Mouse (Mus musculus) v-Abl transformed pro-B cells (cell line): ENCODE results near the gene Uspl1.
"Not testable (repeated sequence)": the region's sequence is repeated elsewhere in the genome, so short reads cannot be mapped to it uniquely, and the experiment has no call there.

Experiments used
- in situ Hi-C, 2 experiments: fragments of 400-800 bp; cut with MboI; formaldehyde crosslinking; loops; one replicate each; pipeline ENCODE4 v1.15.1; 2025; ENCODE audit not compliant: unreplicated experiment in 2 of 2

Uspl1 gene

DNA sequence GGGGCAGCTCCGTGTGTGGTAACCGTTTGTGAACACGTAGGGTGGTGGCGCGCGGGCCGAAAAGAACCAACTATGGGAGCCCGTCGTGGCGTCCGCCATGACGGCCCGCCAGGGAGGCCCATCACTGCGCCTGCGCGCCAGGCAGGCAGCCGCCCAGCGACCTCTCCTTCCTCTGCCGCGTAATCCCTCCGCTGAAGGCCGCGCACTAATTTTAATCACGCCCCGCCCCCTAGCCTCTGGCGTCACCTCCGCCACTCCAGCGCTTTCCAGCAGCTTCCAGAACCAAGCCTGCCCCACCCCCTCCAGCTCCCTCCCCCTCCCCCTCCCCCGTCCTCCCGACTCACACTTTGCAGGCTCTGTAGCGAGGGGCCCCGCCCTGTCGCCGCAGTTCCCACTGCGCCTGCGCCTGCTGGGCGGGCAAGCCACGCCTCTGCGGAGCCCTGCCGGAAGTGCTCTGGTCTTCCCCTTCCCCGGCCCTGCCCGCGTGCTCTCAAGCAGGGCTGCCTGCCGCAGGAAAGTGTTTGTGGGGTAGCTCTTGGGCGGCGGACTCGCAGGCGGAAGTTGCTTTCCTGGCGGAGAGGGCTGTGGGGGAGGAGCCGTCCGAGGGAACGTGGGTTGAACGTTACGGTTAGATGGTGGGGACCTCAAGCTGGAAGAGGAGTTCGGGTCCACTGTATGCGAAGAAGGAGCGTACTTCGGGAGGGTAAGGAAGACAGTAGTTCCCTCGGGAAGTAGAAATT is at the start of gene Uspl1, which contains the start of gene Hmgb1:
Gene Uspl1, plus strand, starts transcription at position 247 of the 740 bp plus-strand sequence.
Gene Hmgb1, minus strand, starts transcription at position 386 of the 740 bp plus-strand sequence.
- in situ Hi-C loops = loop anchor here (5.0 to 25.0 kb wide), 6 partner anchors 67 to 377 kb away; no protein-coding TSS in a partner anchor

DNA sequence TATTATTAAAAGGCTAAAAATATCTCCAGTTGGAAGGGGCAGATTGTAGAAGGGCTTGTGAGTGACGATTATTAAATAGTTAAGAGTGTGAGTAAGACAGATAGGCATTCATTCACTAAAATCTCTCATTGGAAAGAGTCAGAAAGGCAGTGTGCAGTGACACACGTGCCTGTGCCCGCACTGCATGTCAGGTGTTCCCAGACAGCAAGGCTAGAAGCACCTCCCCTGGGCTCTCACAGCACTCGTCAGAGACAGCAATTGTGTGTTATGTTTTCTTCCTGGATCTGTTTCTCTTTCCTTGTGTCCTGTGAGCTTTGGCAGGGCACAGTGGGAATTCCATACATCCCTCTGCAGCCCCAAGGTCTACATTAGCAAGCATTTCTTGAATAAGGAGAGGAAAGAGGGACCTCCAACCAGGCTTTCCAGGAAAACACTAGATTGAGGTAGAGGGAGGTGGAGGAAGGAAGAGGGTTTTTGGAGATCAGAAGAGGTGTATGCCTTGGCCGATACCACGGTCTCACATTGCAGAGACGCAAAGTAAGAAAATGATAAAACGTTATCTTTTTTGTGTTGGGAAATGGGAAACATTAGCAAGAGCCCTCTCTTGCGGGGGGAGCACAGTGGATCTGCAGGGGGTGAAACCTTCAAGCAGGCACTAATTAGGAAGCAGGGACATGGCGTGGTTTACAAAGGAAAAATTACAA is 49.2 kb upstream of the Uspl1 start:
- in situ Hi-C loops = no loop called here

GRCm38 (mm10) chr5:149135455-149136354 is 48.4 kb upstream of the Uspl1 start:
- in situ Hi-C loops = no loop called here

DNA sequence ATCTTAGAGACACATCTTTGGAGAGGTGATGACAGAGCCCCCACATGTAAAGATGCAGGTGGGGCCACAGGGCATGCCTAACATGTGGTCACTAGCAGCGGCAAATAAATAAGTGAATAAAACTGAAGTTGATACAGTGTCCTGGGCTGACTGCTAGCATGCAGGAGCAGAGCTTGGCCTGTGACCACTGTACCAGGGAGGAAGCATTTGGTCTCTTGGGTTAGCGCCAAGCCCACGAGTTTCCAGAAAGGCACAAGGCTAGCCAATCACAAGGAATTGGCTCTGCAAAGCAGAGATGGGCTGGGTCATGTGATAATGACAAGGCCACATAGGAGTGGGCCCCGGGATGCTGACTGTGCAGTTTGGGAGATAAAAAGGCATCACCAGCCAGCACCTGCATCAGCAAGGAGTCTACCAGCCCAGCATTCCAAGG is 47.2 kb upstream of the Uspl1 start:
- in situ Hi-C loops = no loop called here

GRCm38 (mm10) chr5:149137447-149137846 is 46.7 kb upstream of the Uspl1 start:
- in situ Hi-C loops = no loop called here

DNA sequence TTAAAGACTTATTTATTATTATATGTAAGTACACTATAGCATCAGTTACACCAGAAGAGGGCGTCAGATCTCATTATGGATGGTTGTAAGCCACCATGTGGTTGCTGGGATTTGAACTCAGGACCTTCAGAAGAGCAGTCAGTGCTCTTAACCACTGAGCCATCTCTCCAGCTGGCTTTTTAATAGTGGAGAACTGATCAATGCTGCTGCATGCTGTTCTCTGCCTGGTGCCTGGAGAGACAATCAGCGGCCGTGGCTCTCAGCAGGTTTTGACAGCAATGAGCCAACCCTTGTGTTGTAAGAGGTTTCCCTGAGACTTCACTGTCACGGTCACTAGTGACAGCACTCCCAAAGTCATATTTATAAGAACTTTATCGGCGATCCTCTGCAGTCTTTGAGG is 46.1 kb upstream of the Uspl1 start:
- in situ Hi-C loops = not testable (repeated sequence)

- in situ Hi-C loops = no loop called here
These were observed 43.8 kb upstream of the Uspl1 start for GRCm38 (mm10) chr5:149140336-149140735.

DNA sequence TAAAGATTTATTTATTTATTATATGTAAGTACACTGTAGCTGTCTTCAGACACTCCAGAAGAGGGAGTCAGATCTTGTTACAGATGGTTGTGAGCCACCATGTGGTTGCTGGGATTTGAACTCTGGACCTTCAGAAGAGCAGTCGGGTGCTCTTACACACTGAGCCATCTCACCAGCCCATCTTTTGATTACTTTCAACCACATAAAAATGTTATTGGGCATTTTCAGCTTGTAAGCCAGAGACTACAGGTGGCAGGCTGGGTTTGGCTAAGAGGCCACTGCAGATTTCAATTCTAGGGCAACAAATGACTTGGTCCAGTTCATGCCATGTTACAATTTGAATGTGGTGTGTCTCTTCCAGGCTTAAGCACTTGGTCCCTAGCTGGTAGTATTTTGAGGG is 43.0 kb upstream of the Uspl1 start:
- in situ Hi-C loops = not testable (repeated sequence)

GRCm38 (mm10) chr5:149143766-149144375 is 40.3 kb upstream of the Uspl1 start:
- in situ Hi-C loops = no loop called here

DNA sequence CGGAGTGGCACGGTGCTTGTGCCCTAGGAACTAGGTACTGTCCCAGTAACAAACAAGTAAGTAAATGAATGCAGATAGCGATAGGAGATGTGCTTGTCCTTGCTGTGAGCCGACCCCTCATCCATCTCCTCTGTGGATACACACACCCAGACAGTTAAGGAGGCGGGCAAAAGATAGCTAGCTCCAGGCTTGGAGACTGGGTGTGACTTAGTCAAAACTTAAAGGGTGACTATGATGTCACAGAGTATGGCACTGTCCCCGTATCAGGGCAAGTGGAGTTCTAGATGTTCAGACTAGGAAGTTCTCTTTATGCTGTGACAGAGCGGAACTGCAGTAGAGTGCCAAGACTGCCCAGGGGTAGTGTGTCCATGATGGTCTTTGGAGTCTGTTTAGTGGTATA is 37.5 kb upstream of the Uspl1 start:
- in situ Hi-C loops = no loop called here

GRCm38 (mm10) chr5:149147386-149148000 is 36.7 kb upstream of the Uspl1 start:
- in situ Hi-C loops = no loop called here

GRCm38 (mm10) chr5:149150882-149151281 is 33.3 kb upstream of the Uspl1 start:
- in situ Hi-C loops = no loop called here

DNA sequence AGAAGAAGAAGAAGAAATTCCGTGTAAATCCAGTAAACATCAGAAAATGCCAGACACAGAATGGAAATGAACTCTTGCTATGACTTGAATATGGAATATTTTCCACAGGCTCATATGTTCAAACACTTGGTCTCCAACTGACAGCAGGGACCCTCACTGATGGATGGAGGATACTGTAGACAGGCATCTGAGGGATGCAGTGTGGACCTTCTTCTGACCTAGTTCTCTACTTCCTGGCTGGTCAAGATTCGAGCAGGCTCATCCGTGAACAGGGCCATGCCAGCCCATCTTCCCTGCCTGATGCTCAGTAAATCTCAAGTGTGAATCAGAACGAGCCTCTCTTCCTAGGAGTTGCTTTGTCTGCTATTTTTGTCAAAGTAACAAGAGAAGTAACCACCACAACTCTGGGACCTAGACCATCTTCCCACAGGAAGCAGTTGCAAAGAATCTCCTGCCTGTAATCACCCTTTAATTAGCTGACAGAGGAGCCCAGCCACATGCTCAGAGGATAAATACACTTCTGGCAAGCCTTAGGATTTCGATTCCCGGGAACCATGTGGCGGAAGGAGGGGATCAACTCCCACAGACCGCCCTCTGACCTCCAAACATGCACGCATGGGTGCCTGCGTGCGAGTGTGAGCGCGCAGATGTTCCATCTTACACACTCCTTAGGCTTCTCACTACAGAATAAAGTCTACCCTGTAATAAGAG is 31.9 kb upstream of the Uspl1 start:
- in situ Hi-C loops = no loop called here

DNA sequence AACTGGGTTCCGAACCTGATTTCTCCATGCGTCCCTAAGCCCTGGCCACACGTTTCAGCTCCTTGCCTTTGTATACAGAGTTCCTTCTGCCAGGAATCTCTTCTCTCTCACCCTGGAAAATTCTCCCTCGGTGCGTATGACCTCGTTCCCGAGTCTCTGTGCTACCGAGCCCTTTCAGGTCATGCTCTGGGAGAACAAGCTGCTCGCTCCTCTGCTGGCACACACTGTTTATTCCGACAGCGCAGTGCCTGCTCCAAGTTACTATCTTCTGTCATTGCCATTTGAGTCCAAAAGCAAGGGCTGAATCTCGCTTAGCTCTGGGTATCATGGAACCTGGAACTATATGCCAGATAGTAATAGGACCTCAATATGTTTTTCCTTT is 31.4 kb upstream of the Uspl1 start:
- in situ Hi-C loops = no loop called here

DNA sequence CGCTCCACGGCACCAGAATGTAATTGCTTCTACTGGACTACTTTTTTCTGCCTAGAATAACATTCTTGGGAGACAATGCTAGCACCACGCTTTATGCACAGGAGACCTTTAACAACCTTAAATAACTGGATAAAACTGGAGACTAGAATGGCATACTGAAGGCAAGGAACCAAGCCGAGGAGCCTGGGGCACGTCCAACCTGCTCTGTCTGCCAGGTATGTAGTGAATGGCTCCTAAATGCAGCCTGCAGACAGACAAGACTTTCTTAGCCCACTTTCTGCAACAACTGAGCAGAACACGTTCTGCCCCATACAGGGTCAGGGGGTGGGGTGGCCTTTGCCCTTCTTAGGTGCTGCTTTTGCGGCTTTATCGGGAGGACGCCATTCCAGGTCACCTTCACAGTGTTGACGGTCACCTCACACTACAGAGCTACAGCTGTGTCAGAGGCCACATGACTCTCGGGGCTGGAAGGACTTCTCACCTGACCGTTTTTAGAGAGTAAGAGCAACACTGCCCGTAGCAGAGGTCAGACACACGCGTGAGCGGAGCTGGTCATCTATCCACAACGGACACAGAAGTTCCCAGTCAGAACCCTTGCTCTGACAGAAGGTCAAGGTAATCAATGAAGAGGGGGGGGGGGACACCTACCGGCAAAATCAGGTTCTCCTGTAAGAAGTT is 27.1 kb upstream of the Uspl1 start:
- in situ Hi-C loops = no loop called here

- in situ Hi-C loops = no loop called here
These were observed 25.1 kb upstream of the Uspl1 start for GRCm38 (mm10) chr5:149159021-149159420.

GRCm38 (mm10) chr5:149160469-149160868 is 23.7 kb upstream of the Uspl1 start:
- in situ Hi-C loops = no loop called here

DNA sequence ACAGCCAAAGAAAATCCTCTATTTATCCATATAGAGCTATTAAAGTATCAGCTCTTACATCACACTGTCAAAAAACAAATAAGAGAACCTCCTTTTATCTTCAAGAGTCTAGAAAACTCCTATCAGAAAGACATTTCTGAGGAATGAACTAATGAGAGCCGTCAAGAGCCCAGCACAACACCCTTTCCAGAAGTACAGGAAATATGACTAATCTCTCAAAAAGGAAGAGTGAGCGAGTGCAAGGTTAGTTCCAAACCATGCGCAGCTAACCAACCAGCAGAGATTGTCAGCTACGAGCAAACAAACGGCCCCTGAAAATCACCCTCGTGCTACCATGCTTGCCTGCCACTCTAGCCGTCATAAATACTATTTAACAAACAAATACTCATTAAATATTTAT is 21.3 kb upstream of the Uspl1 start:
- in situ Hi-C loops = no loop called here

DNA sequence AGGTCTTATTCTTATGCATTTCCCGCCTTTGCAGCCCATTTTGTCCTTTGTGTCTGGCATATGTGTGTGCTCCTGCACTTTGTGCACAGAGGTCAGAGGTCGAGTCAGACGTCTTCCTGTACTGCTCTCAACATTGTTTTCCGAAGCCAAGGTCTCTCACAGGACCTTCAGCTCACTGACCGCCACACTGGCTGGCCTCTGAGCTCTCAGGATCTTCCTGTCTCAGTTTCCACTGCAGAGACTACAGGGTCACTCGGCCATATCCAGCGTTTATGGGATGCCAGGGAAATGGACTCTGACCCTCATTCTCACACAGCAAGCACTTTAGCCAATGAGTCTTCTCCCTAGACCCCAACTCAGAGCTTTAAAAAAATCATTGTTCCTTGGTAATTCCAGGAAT is 19.3 kb upstream of the Uspl1 start:
- in situ Hi-C loops = no loop called here
